Mouse (Mus musculus) adrenal gland, adult 18-20 months (tissue): ENCODE results near the gene Tpcn1. TPM values are rescaled to one million over a fixed set of nuclear protein-coding genes. Genes with fewer than 3 reads are reported as not detected.
"Not testable (repeated sequence)": the region's sequence is repeated elsewhere in the genome, so short reads cannot be mapped to it uniquely, and the experiment has no call there.

Experiments used
- DNase-seq, 2 experiments: peaks; one replicate each; pipeline ENCODE4 v3.0.0; 2021 to 2022; ENCODE audit warnings: low spot score in 2 of 2
- total RNA-seq, 2 experiments: library from RNA; stranded (reverse); gene quantifications; 1 replicate in 1 of 2; 2 replicates in 1 of 2; pipeline ENCODE4 v1.2.3; 2021

The Tpcn1 gene
- total RNA-seq, 2 experiments from 2014 or later, result 33.6 to 42.2 TPM

DNA sequence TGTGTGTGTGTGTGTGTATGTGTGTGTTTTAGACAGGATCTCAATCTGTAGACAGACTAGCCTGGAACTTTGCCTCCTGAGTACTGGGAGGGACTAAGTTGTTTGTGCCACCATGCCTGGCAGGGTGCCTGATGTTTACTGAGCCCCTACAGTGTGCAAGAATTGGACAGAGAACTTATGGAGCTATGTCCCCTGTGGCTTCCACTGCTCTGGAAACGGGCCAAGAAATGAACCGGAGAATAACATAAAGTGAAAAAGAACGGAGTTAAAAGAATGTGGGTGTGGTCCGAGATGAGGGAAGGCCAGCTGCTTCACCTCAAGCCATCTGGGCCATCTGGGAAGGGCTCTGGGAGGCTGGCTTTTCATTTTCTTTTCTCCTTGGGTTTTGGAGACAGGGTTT, 73.7 kb downstream of the Tpcn1 start:
- DNase-seq, result no peak

DNA sequence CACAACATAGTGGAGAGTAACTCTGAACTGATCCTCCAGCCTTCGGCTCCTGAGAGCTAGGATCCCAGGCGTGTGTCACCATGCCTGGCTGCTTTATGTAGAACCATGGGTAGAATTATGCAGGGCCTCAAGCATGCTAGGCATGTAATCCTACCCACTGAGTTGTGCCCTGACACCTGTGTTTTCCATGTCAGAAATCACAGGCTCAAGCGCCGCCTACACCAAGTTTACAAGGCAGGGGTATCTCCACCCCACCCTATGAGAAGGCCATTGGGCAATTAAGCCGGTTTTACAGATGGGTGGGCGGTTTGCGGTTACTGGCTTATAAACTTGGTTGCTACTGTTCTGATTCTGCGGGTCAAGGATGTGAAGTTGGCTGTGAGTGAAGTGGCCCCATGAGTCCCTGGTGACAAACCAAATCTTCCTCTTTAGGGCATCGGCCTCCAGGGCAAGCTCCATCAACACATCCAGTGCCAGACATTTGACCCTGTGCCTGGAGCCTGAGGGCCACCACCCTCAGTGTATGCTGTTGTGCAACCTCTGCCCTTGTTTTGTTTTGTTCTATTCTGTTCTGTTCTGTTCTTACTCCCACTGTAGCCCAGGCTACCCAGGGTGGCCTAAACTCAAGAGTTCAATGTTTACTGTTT, 74.3 kb downstream of the Tpcn1 start:
- no peak for DNase-seq

DNA sequence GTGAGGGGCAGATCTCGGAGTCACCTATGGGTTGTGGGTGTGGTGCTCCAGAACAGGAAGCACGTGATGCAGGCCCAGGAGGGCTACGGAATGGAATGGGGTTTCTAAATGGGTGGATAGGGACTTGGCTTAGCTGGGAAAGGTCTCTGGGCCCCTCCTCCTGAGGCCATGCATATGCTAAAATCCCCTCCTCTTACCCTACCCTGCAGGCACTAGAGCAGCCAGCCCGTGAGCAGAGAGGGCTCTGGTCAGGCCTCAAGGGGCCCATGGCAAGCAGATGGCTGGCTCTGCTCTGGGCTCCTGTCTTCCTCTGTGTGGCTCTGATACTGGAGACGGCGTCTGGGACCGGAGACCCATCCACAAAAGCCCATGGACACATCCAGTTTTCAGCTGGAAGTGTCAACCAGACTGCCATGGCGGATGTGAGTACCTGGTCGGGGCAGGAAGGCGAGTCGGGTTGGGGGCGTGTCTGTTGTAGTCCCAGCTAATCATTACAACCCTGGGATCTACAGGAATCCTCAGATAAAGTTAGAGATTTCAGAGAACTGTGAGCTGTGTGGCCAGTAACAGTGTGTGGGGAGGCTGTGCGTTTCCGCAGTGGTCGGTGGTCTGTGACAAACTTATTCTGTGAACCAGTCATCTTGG, 75.4 kb downstream of the Tpcn1 start:
- no peak for DNase-seq

- DNase-seq, result no peak
These were observed 76.7 kb downstream of the Tpcn1 start for GRCm38 (mm10) chr5:120511643-120512220.

- DNase-seq, result peak; percentile 97
These were observed 77.4 kb downstream of the Tpcn1 start, which contains the start of gene Slc8b1 for GRCm38 (mm10) chr5:120510982-120511642. TSS of gene Slc8b1 (plus strand) at chr5:120511168.

GRCm38 (mm10) chr5:120507311-120507710, 81.2 kb downstream of the Tpcn1 start:
- DNase-seq, result no peak

- DNase-seq, result no peak
These were observed 82.0 kb downstream of the Tpcn1 start for GRCm38 (mm10) chr5:120506490-120506889.

GRCm38 (mm10) chr5:120505781-120506180, 82.7 kb downstream of the Tpcn1 start:
- no peak for DNase-seq

- peak; percentile 81 to 87 for DNase-seq
These were observed 83.1 kb downstream of the Tpcn1 start for GRCm38 (mm10) chr5:120505368-120505767.

GRCm38 (mm10) chr5:120503144-120503795, 85.2 kb downstream of the Tpcn1 start, which contains the start of gene Plbd2:
TSS of gene Plbd2 (minus strand) at chr5:120503625.
- DNase-seq, result peak; percentile 77 to 79

- no peak for DNase-seq
These were observed 85.8 kb downstream of the Tpcn1 start for GRCm38 (mm10) chr5:120502675-120503143.

DNA sequence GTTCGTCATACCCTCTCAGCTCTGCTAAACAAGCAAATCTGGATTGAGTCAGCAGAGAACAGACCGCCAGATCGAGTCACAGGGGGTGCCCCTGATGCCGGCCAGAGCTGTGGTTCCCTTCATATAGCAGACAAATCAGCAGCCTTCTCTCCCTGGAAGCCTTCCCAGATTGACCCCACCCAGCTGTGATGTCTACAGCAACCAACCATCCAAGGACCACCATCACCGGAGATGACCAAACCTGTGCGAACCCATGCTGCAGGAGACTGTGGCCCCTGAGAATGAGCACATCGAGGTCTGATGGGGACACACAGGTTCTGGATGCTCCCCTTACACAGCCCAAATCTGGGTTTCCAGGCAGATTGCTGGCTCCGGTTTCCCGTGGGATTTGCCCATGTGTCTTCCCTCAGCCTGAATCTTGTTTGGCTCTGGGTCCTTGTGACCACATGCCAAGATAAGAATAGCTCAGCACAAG, 86.3 kb downstream of the Tpcn1 start:
- no peak for DNase-seq

DNA sequence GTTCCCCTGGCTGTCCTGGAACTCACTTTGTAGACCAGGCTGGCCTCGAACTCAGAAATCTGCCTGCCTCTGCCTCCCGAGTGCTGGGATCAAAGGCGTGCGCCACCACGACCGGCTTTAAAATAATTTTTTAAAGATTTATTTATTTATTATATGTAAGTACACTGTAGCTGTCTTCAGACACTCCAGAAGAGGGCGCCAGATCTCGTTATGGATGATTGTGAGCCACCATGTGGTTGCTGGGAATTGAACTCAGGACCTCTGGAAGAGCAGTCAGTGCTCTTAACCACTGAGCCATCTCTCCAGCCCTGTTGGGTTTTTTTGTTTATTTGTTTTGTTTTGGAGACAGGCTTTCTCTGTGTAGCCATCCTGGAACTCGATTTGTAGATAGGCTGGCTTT, 87.9 kb downstream of the Tpcn1 start:
- not testable (repeated sequence) for DNase-seq

DNA sequence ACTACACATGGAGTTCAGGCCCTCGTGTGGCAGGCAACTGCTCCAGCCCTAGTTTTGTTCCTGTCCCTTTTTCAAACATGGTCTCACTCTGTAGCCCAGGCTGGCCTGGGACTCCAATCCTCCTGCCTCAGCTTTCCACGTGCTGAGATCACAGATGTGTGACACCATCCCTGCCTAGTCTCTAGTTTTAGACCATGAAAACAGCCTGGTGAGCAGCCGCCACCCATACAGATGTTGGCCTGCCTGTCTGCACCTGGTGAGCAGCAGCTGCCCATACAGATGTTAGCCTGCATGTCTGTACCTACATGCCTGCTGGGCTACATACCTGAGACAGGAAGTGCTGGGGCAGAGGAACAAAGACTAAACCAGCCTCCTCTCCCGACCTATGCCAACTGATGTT, 89.3 kb downstream of the Tpcn1 start:
- DNase-seq, result no peak

DNA sequence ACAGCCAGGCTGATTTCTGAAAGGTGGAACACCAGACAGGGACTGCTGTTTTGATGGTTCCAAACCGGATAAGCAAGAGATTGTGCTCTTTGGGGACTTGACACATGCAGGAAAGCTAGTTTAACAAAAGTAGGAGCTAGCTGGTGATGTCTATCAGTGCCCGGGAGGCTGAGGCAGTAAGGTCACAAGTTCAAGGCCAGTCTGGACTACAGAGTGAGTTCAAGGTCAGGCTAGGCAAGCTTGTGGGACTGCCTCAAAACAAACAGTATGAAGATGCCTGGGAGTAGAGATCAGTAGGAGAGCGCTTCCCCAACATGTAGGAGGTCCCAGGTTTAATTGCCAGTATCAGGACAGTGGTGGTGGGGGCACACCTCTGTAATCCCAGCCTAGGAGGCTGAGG, 91.4 kb downstream of the Tpcn1 start:
- DNase-seq, result no peak

GRCm38 (mm10) chr5:120495703-120496226, 92.7 kb downstream of the Tpcn1 start:
- DNase-seq, result no peak

GRCm38 (mm10) chr5:120495064-120495702, 93.3 kb downstream of the Tpcn1 start:
- DNase-seq, result no peak

DNA sequence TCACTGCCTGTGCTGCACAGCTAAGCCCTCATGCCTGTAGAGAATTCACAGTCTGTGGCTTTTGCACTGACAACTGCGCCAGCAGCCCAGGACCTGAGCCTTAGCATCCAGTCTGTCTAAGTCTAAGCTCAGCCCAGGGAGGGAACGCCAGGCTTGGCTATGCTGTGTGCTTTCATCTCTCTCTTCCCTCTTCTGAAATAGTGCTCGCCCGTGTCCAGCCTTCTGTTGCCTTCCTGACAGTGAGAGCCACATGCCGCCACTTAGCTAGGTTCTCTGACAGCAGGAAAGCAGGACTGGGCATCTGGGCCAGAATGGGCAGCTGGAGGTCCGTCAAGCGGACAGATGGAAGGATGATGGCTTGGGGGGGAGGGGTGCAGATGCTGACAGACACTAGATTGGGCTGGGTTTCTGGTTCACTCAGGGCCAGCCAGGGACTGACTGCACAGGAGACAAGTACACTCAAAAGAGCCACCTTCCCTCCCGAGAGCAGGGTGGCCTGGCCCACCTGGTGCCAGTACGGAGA, 94.5 kb downstream of the Tpcn1 start:
- no peak for DNase-seq

- no peak for DNase-seq
These were observed 95.0 kb downstream of the Tpcn1 start for GRCm38 (mm10) chr5:120493440-120493839.

DNA sequence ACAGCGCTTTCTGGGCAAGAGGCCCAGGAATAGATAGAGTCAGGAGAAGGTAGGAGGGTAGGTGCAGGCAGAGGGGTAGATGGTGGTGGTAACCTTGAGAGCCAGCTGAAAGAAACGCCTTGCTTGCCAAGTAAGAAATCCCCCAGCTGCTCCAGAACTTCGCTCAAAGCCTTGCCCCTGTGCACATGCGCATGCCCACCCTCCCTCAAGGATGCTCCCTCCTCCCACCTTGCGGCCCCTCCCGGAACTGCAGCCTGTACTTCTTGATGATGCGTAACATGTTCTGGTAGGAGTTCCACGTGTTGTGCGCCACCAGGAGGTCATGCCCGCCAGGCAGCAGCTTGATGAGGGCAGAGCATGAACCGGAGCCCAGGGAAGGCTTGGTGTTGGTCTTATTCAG, 96.0 kb downstream of the Tpcn1 start:
- no peak for DNase-seq
